Mouse (Mus musculus) stomach, postnatal 0 days (tissue): ENCODE measurements at regions not wholly inside any gene's neighbourhood (a gene's known extent, or its start where the extent isn't known, plus 50 kb on each side); places are given as distances from the start of the nearest gene placed in this dataset.

Experiments used
- CTCF ChIP-seq: IDR thresholded peaks from 2 replicates; pipeline ENCODE4 v1.5.1; 2016; ENCODE audit warnings: antibody characterized with exemption, low read depth, mild to moderate bottlenecking, moderate library complexity
- EP300 ChIP-seq: optimal IDR thresholded peaks from 2 replicates; pipeline ENCODE3; 2016; ENCODE audit warnings: antibody characterized with exemption

DNA sequence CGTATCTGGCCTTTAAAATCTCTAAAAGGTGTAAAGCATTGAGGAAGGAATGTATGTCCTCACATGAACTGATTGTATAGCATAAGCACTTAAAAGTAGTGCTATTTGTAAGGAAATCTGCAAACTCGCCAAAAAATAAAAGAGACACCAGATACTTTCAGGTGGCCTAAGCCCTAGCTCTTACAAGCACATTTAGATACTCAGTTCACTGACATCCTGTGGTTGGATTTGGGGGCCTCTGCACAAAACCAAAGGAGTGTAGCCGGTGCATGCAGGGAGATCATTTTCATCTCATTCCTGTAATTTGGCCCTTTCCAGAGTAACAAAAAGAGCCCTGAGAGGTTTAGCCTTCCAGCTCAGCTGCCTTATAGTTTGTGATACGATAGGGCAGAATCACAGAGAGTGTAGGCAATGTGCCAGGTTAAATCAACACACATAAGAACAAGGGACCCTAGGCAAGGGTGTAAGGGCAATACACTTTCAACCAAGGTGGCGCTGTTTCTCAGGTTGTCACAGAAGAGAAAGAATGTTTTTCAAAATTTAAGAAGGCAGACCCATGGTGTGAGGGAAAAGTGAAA, 77.5 kb upstream of the Csl start:
- TF ChIP-seq CTCF (peak; percentile 44), EP300 (no peak)
